Mouse (Mus musculus) right cerebral cortex, postnatal 10 days (tissue): ENCODE results near the gene Tspan13.

Source experiments
- DNase-seq, 2 experiments: peaks; one replicate each; pipeline ENCODE4 v3.0.0; 2021; ENCODE audit warnings: low spot score in 2 of 2

Gene Tspan13

DNA sequence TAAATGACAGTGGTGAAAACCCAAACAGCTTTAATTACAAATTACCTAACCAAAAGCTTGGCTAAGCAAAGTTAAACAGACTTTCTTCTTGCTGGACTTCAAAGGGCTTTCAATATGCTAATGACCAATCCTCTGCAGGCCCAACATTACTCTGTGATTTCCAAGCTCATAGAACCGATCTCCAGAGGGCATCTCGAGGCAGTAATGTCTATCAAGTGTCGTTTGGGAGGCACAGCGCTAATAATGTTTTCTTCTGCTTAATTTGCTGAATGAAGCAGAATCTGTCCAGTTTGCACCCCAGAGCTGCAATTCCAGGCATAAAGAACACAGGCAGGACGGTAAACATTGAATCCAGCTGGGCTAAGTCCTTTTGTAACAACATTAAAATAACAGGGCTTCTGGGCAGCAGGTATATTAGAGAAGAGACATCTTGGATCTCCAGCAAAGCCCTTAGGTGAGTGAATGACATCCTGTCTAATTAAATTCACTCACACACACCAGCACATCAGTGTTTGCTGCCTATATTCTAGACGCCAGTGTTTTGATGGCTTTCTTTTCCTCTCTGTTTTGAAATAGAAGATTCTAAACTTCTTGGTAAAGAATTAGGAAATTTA lies 64.6 kb downstream of the Tspan13 start:
- no peak for DNase-seq

DNA sequence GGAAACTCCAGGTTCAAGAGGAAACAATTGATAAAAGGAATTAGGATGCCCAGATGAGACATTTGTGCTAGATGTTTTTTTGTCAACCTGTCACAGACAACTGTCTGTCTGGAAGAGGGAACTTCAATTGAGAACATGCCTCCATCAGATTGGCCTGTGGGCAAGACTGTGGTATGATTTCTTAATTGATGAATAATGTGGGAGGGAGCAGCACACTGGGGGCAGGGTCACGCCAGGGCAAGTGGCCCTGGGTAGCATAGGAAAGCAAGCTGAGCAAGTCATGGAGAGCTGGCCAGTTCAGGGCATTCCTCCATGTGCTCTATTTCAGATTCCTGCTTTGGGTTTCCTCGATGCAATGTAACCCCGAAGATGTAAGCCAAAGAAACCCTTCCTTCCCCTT lies 66.4 kb downstream of the Tspan13 start:
- DNase-seq = no peak

GRCm38 (mm10) chr12:35966768-35967141 lies 75.5 kb downstream of the Tspan13 start:
- DNase-seq = no peak

DNA sequence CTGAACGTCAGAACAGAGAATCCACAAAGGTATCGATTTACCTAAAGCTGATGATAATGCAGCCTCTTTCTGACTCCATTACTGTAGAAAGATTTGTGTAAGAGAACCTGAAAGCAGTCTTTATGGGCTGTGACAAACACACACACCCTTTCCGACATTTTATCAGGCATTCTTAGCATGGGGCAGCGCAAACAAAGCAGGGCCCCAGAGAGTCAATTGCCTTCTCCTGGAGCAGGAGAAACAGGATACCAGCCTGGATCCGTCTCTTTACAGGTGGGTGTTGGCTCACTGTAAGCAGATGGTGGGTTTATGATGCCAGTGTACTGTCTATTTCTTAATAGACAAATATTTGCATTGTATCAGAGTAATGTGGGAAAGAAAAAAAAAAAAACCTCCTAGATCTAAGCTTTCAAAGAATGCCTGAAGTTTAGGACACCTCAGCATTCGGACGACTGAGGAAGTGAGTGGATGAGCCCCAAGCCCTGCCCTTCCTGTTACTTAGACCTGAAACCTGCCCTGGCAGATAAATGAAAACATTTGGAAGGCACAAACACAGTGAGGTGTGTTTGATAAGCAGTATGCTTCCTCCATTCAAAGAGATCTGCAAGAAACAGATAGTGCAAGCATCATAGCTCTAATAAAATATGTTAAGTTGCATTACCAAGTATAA lies 76.1 kb downstream of the Tspan13 start:
- DNase-seq = no peak
